ENCODE assay signal across 12 mouse cellular contexts in the genomic region with DNA sequence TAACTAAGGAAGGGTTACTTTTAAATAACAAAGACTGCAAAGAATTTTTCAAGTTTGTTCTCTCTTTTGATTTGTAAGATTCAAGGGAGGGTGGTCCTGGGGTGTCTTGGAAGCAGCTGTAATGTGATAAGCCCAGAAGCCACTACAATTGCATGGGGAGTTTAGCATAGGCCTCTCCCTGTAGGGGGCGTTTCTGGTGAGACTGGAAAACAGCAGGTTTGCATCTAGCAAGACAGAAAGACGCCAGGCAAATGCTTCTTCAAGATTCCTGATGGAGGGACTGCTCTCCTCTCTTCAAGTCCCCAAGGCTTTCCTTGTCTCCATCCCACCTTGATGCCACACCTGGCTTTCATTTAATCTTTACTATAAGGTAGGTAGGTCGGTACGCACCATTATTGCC.
DNase-seq lines count a peak whose midpoint lies in the region; ATAC-seq lines count a peak whose summit lies in the region.
"Had no signal": no experiment of that assay in that cellular context is flagged by ENCODE, and none has a peak within 500 bp of the region (broad histone marks: within the 10 kb centered on the region; RNA-seq: fewer than 3 reads in every experiment).

No protein-coding gene starts in this region.

- no peaks in the 10 kb centered on the region for H3K9me3 ChIP-seq in hindbrain, embryonic 15.5 days
- H3K9me3 ChIP-seq: heart, embryonic 12.5 days; limb, embryonic 12.5 days had no signal

- H3K4me1 ChIP-seq in hindbrain, embryonic 15.5 days (replicated peaks) = peaks cover 22% of the 10 kb centered on the region
- H3K4me1 ChIP-seq: limb, embryonic 12.5 days had no signal

- H3K27me3 ChIP-seq in hindbrain, embryonic 15.5 days = no peaks in the 10 kb centered on the region
- H3K27me3 ChIP-seq: heart, embryonic 12.5 days; limb, embryonic 12.5 days had no signal

- H3K36me3 ChIP-seq in hindbrain, embryonic 15.5 days = no peaks in the 10 kb centered on the region
- H3K36me3 ChIP-seq: heart, embryonic 12.5 days; limb, embryonic 12.5 days had no signal

- no peak for ATAC-seq in hindbrain, embryonic 15.5 days (ENCODE audit: low FRiP score, low read depth)

- WGBS in hindbrain, embryonic 15.5 days = 29% methylated on average over 4 of the region's 4 CpGs

- H3K27ac ChIP-seq in hindbrain, embryonic 15.5 days (replicated peaks) = peak overlapping the region; percentile 79
- H3K27ac ChIP-seq: limb, embryonic 12.5 days had no signal

- H3K9ac ChIP-seq in hindbrain, embryonic 15.5 days = no peak overlapping the region
- H3K9ac ChIP-seq: heart, embryonic 12.5 days; limb, embryonic 12.5 days had no signal

- DNase-seq in embryo, embryonic 10.5 days (ENCODE audit: low spot score) = peak; percentile 35
- no peak for DNase-seq in embryo, embryonic 9.5 days (ENCODE audit: extremely low spot score)
- peak; percentile 5 for DNase-seq in right cerebral cortex, postnatal 4 days
- DNase-seq in right cerebral cortex, postnatal 14 days = no peak
- DNase-seq in retina, postnatal 1 day = peak; percentile 52
- DNase-seq in right cerebral cortex, adult 2 months (ENCODE audit: low spot score in 2 of 2) = no peak
- DNase-seq in layer of hippocampus, postnatal 25 days (ENCODE audit: extremely low spot score in 1 of 2, low spot score in 1 of 2) = no peak
- DNase-seq: kidney, adult 9 months; lung, postnatal 36 days had no signal

- H3K4me3 ChIP-seq in hindbrain, embryonic 15.5 days = no peak overlapping the region
- H3K4me3 ChIP-seq: limb, embryonic 12.5 days had no signal

- peak overlapping the region; percentile 43 for H3K4me2 ChIP-seq in hindbrain, embryonic 15.5 days
- H3K4me2 ChIP-seq: limb, embryonic 12.5 days had no signal

Comparison
In these comparisons a context has a peak if more than half of its experiments do, and no peak if none do; other contexts are left out.
1. DNase-seq: peak in embryo, embryonic 10.5 days (single experiment), right cerebral cortex, postnatal 4 days (single experiment) and retina, postnatal 1 day (single experiment); none in embryo, embryonic 9.5 days (single experiment), right cerebral cortex, postnatal 14 days (single experiment), right cerebral cortex, adult 2 months (0 of 2) and layer of hippocampus, postnatal 25 days (0 of 2).